Mouse (Mus musculus): ENCODE measurements around the gene Nxpe4. TPM values are rescaled to one million over a fixed set of nuclear protein-coding genes. Genes with fewer than 3 reads are reported as not detected.

Nxpe4 gene
- polyA plus RNA-seq, 1 experiment from 2014 or later: 7.4 TPM

DNA sequence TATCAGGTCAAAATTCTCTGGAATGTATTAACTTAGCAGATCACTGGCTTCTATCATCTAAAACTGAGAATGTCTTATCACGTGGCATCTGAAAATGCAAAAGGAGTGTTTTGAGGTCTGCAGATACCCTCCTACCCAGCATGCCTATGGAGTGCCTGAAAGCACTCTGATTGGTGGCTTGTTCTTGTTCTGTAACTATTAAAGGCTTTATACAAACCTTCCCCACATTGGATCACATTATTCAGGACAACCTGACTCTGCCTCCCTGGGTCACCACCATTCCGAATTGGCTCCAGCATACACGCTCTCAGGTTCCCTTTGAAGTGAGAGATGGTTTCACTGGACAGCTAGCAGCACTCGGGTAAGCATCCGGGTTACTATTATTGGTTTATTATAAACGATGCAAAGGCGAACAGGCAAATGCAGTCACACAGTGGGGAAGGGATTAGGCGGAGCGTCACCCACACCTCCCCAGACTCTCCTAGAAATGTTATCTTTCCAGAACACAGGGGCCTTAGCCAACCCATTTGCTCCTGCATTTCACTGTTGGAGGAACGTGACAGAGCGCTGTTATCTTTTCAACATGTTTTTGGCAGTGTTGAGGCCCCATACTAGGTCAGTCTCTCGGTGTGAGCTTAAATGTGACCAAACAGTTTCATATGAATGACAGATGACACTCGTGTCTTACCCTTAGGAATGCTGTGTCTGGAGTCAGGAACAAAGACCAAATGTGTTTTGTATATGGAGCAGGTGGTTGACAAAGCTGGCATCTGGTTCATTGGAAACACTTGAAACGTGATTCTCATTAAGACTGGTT, 200.2 kb downstream of the Nxpe4 start:
- no peak; the same call in 1 of the 2 replicates for ATAC-seq (ENCODE audit: insufficient number of reproducible peaks, insufficient read depth, low FRiP score, low TSS enrichment, low read depth)
- WGBS: 58% methylated on average over 14 of the region's 14 CpGs
- Histone ChIP-seq H3K4me1 (replicated peaks) (peaks cover 8% of the 10 kb centered on the region; the same call in 1 of the 2 replicates), H3K27me3 (no peaks in the 10 kb centered on the region), H3K9me3 (no peaks in the 10 kb centered on the region), H3K4me3 (replicated peaks) (no peak overlapping the region), H3K4me2 (no peak overlapping the region), H3K27ac (peak overlapping the region; percentile 41), H3K9ac (replicated peaks) (no peak overlapping the region), H3K36me3 (no peaks in the 10 kb centered on the region)

DNA sequence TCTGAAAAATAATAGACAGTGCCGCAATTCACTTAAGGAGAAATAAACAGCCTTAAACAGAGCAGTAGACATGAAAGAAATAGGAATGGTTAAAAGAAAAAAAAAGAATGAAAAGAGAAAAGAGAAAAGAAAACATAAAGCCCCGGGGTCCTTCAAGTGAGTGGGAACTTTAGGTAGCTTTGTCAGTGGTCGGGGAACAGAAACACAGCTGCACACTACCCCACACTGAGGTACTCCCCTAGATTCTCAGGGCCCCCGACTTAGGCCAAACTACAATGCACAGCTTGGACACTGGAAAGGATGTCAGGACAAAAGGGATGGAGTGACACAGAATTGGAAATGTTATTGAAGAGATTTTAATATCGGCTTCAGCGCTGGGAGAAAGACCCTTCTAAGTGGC, 200.9 kb downstream of the Nxpe4 start:
- no peak overlapping the region for H3K4me2 ChIP-seq
- no peaks in the 10 kb centered on the region for H3K27me3 ChIP-seq
- no peak for ATAC-seq (ENCODE audit: insufficient number of reproducible peaks, insufficient read depth, low FRiP score, low TSS enrichment, low read depth)
- H3K27ac ChIP-seq: peak overlapping the region; percentile 66; the same call in 1 of the 2 replicates
- H3K36me3 ChIP-seq: no peaks in the 10 kb centered on the region
- H3K4me3 ChIP-seq (replicated peaks): no peak overlapping the region
- 81% methylated on average over 6 of the region's 6 CpGs for WGBS
- H3K9me3 ChIP-seq: no peaks in the 10 kb centered on the region
- no peak overlapping the region for H3K9ac ChIP-seq (replicated peaks)
- H3K4me1 ChIP-seq (replicated peaks): peaks cover 13% of the 10 kb centered on the region; the same call in 1 of the 2 replicates

GRCm38 (mm10) chr9:48373232-48373878, 211.5 kb downstream of the Nxpe4 start:
- ATAC-seq (ENCODE audit: insufficient number of reproducible peaks, insufficient read depth, low FRiP score, low TSS enrichment, low read depth): no peak
- H3K36me3 ChIP-seq: no peaks in the 10 kb centered on the region

DNA sequence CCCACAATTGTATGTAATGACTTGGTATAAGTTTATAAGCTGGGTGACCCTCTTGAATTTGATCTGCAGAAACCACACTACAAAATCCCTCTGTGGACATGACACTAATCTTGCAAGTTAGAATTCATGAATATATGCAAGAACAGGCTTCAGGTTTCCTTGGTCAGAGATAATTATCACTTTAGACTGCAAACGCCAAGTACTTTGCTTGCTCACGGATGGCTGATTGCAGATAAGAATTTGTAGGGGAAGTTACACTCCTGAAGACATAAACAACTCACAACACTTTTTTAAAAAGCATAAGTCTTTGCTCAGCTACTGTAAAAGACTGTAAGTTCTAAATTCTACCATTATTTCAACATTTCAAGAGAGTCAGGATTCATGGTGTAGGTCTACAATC, 212.5 kb downstream of the Nxpe4 start:
- H3K27ac ChIP-seq: no peak overlapping the region
- H3K9ac ChIP-seq (replicated peaks): no peak overlapping the region
- H3K4me2 ChIP-seq: no peak overlapping the region
- H3K4me3 ChIP-seq (replicated peaks): no peak overlapping the region
- H3K4me1 ChIP-seq (replicated peaks): no peaks in the 10 kb centered on the region
- no peak for ATAC-seq (ENCODE audit: insufficient number of reproducible peaks, insufficient read depth, low FRiP score, low TSS enrichment, low read depth)
- no peaks in the 10 kb centered on the region for H3K27me3 ChIP-seq
- WGBS: 77% methylated on average over 2 of the region's 2 CpGs
- no peaks in the 10 kb centered on the region for H3K9me3 ChIP-seq
- no peaks in the 10 kb centered on the region for H3K36me3 ChIP-seq

More at GRCm38 (mm10) chr9:48373232-48373878, 211.5 kb downstream of the Nxpe4 start:
- 69% methylated on average over 4 of the region's 4 CpGs for WGBS
- Histone ChIP-seq H3K4me2 (no peak overlapping the region), H3K9ac (replicated peaks) (no peak overlapping the region), H3K27ac (no peak overlapping the region), H3K27me3 (no peaks in the 10 kb centered on the region), H3K4me3 (replicated peaks) (no peak overlapping the region), H3K9me3 (no peaks in the 10 kb centered on the region), H3K4me1 (replicated peaks) (no peaks in the 10 kb centered on the region)

- Histone ChIP-seq H3K9me3 (no peaks in the 10 kb centered on the region), H3K9ac (replicated peaks) (no peak overlapping the region), H3K4me2 (no peak overlapping the region), H3K27me3 (no peaks in the 10 kb centered on the region), H3K27ac (no peak overlapping the region), H3K4me1 (replicated peaks) (peaks cover 8% of the 10 kb centered on the region; the same call in 1 of the 2 replicates), H3K36me3 (no peaks in the 10 kb centered on the region), H3K4me3 (replicated peaks) (no peak overlapping the region)
- no peak for ATAC-seq (ENCODE audit: insufficient number of reproducible peaks, insufficient read depth, low FRiP score, low TSS enrichment, low read depth)
- WGBS: 62% methylated on average over 4 of the region's 4 CpGs
Measured at GRCm38 (mm10) chr9:48388451-48388850, 226.6 kb downstream of the Nxpe4 start.

GRCm38 (mm10) chr9:48389983-48390382, 228.2 kb downstream of the Nxpe4 start:
- no peaks in the 10 kb centered on the region for H3K36me3 ChIP-seq
- no peak overlapping the region for H3K4me2 ChIP-seq
- H3K4me1 ChIP-seq (replicated peaks): peaks cover 8% of the 10 kb centered on the region; the same call in 1 of the 2 replicates
- no peak overlapping the region for H3K9ac ChIP-seq (replicated peaks)
- 50% methylated on average over 3 of the region's 3 CpGs for WGBS
- ATAC-seq (ENCODE audit: insufficient number of reproducible peaks, insufficient read depth, low FRiP score, low TSS enrichment, low read depth): no peak
- H3K27me3 ChIP-seq: no peaks in the 10 kb centered on the region
- no peak overlapping the region for H3K27ac ChIP-seq
- H3K4me3 ChIP-seq (replicated peaks): no peak overlapping the region
- no peaks in the 10 kb centered on the region for H3K9me3 ChIP-seq

- H3K4me3 ChIP-seq (replicated peaks): no peak overlapping the region
- H3K9ac ChIP-seq (replicated peaks): no peak overlapping the region
- H3K27me3 ChIP-seq: no peaks in the 10 kb centered on the region
- no peaks in the 10 kb centered on the region for H3K36me3 ChIP-seq
- no peak overlapping the region for H3K4me2 ChIP-seq
- ATAC-seq (ENCODE audit: insufficient number of reproducible peaks, insufficient read depth, low FRiP score, low TSS enrichment, low read depth): no peak
- WGBS: 92% methylated on average over 10 of the region's 10 CpGs
- no peaks in the 10 kb centered on the region for H3K4me1 ChIP-seq (replicated peaks)
- no peak overlapping the region for H3K27ac ChIP-seq
- 0 out of 2 replicates have a peak, but pooled peaks cover 4% of the 10 kb centered on the region for H3K9me3 ChIP-seq
Measured at GRCm38 (mm10) chr9:48403590-48404209, 241.9 kb downstream of the Nxpe4 start.

GRCm38 (mm10) chr9:48404687-48405086, 242.9 kb downstream of the Nxpe4 start:
- H3K9me3 ChIP-seq: 0 out of 2 replicates have a peak, but pooled peaks cover 4% of the 10 kb centered on the region
- no peaks in the 10 kb centered on the region for H3K27me3 ChIP-seq
- no peak overlapping the region for H3K4me3 ChIP-seq (replicated peaks)
- ATAC-seq (ENCODE audit: insufficient number of reproducible peaks, insufficient read depth, low FRiP score, low TSS enrichment, low read depth): no peak
- no peaks in the 10 kb centered on the region for H3K36me3 ChIP-seq
- H3K4me1 ChIP-seq (replicated peaks): no peaks in the 10 kb centered on the region
- 66% methylated on average over 3 of the region's 3 CpGs for WGBS
- no peak overlapping the region for H3K4me2 ChIP-seq
- H3K9ac ChIP-seq (replicated peaks): no peak overlapping the region
- no peak overlapping the region for H3K27ac ChIP-seq

- Histone ChIP-seq H3K4me1 (replicated peaks) (no peaks in the 10 kb centered on the region), H3K4me2 (no peak overlapping the region), H3K27me3 (no peaks in the 10 kb centered on the region), H3K9ac (replicated peaks) (no peak overlapping the region), H3K36me3 (no peaks in the 10 kb centered on the region), H3K4me3 (replicated peaks) (no peak overlapping the region), H3K27ac (no peak overlapping the region), H3K9me3 (0 out of 2 replicates have a peak, but pooled peaks cover 4% of the 10 kb centered on the region)
- no peak for ATAC-seq (ENCODE audit: insufficient number of reproducible peaks, insufficient read depth, low FRiP score, low TSS enrichment, low read depth)
- WGBS: 83% methylated on average over 10 of the region's 10 CpGs
Measured at GRCm38 (mm10) chr9:48407549-48408327, 245.9 kb downstream of the Nxpe4 start.

DNA sequence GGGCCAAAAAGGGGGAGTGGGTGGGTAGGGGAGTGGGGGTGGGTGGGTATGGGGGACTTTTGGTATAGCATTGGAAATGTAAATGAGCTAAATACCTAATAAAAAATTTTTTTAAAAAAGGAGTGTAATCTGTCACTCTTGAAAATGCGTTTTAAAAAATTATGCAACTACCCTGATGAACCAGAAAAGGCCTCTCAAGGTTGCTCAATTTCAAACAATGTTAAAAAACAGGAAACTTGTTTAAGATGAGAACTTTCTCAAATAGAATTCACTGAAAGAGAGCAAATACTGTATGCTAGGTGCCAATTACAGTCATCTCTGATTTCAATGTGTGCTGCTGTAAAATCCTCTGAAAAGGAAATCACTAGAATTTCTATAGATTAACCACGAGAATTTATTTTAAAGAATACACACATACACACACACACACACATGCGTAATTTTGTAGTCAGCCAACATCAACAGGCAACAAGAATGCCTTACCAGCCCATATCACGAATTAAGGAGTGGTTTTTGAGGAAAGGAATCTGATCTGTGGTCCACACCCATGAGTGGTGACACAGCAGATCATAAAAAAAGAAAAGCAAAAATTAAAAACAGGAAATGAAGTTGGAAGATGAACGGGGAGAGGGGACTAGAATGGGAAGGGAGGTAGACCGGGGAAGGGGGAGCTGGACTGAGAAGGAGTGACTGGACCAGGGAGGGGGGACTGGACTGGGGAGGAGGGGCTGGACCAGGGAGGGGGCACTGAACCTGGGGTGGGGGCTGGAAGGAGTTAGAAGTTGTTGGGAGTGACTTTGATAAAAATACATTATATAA, 248.6 kb downstream of the Nxpe4 start:
- H3K4me3 ChIP-seq (replicated peaks): no peak overlapping the region
- WGBS: 82% methylated on average over 6 of the region's 6 CpGs
- no peak overlapping the region for H3K27ac ChIP-seq
- H3K4me1 ChIP-seq (replicated peaks): peaks cover 5% of the 10 kb centered on the region; the same call in 1 of the 2 replicates
- no peak for ATAC-seq (ENCODE audit: insufficient number of reproducible peaks, insufficient read depth, low FRiP score, low TSS enrichment, low read depth)
- H3K9me3 ChIP-seq: no peaks in the 10 kb centered on the region
- H3K27me3 ChIP-seq: no peaks in the 10 kb centered on the region
- H3K4me2 ChIP-seq: no peak overlapping the region
- no peak overlapping the region for H3K9ac ChIP-seq (replicated peaks)
- H3K36me3 ChIP-seq: no peaks in the 10 kb centered on the region
